Mouse (Mus musculus) lung, adult 2 months (tissue): ENCODE results near the gene Plxna2.

Experiments
- CTCF ChIP-seq: fragments of 200-500 bp; IDR thresholded peaks from 2 replicates; pipeline ENCODE4 v1.5.1; 2011; ENCODE audit warnings: mild to moderate bottlenecking, low read length, control low read depth; ENCODE audit not compliant: insufficient read depth
- POLR2A ChIP-seq: fragments of 200-500 bp; IDR thresholded peaks from 2 replicates; pipeline ENCODE4 v1.6.1; 2011; ENCODE audit warnings: low read depth, mild to moderate bottlenecking, control low read depth, low read length, borderline replicate concordance; ENCODE audit errors: extremely low read depth

- TF ChIP-seq CTCF (no peak), POLR2A (no peak)
These were observed 218.7 kb downstream of the Plxna2 start for GRCm38 (mm10) chr1:194836671-194837070.
